Mouse (Mus musculus) neural tube, embryonic 15.5 days (tissue): ENCODE data around the gene Trappc13. TPM values are rescaled to one million over a fixed set of nuclear protein-coding genes. Genes with fewer than 3 reads are reported as not detected.

Experiments
- ATAC-seq: fragments of 200-750 bp; cut with Nextera tagmentation; 2 replicates; pipeline ENCODE4 v1.8.0; 2017; ENCODE audit warnings: mild to moderate bottlenecking, moderate TSS enrichment, moderate library complexity; ENCODE audit not compliant: low FRiP score
- H3K27ac ChIP-seq: fragments of 300-500 bp; sonication (generic); replicated peaks from 2 replicates; pipeline ENCODE4 v1.5.1; 2015; ENCODE audit warnings: mild to moderate bottlenecking, inconsistent platforms
- H3K27me3 ChIP-seq: fragments of 300-500 bp; sonication (generic); replicated peaks from 2 replicates; pipeline ENCODE4 v1.6.1; 2015; ENCODE audit warnings: inconsistent platforms
- H3K36me3 ChIP-seq: fragments of 300-500 bp; sonication (generic); 2 replicates; pipeline ENCODE4 v1.6.1; 2015; ENCODE audit warnings: inconsistent platforms
- H3K4me1 ChIP-seq: fragments of 300-500 bp; sonication (generic); 2 replicates; pipeline ENCODE4 v1.6.1; 2015; ENCODE audit warnings: inconsistent platforms
- H3K4me2 ChIP-seq: fragments of 300-500 bp; sonication (generic); 2 replicates; pipeline ENCODE4 v1.6.1; 2015; ENCODE audit warnings: inconsistent platforms, mild to moderate bottlenecking, moderate library complexity
- H3K4me3 ChIP-seq: fragments of 300-500 bp; sonication (generic); replicated peaks from 2 replicates; pipeline ENCODE4 v1.5.1; 2015; ENCODE audit warnings: mild to moderate bottlenecking, inconsistent platforms
- H3K9ac ChIP-seq: fragments of 300-500 bp; sonication (generic); replicated peaks from 2 replicates; pipeline ENCODE4 v1.6.1; 2015; ENCODE audit warnings: mild to moderate bottlenecking, inconsistent platforms
- H3K9me3 ChIP-seq: fragments of 300-500 bp; sonication (generic); replicated peaks from 2 replicates; pipeline ENCODE4 v1.6.1; 2016; ENCODE audit warnings: inconsistent platforms
- WGBS: fragments of 180-500 bp; shearing (Covaris S2); methylation state at CpG from one replicate; pipeline ENCODE4 v1.1.7; 2015; ENCODE audit warnings: mixed read lengths; 5-methylcytosine and 5-hydroxymethylcytosine counted together
- polyA plus RNA-seq: library from polyadenylated mRNA; unstranded; fragments of >200 nt; fragmentation: Nextera tagmentation; extraction: Ambion mirVana; gene quantifications from 2 replicates; pipeline ENCODE4 v1.2.1, GENCODE M21; 2015

Gene Trappc13
- polyA plus RNA-seq, 1 experiment from 2014 or later = 61.6 TPM

- no peak overlapping the region for H3K4me3 ChIP-seq
Measured at GRCm38 (mm10) chr13:104112266-104112900, 65.9 kb downstream of the Trappc13 start.

GRCm38 (mm10) chr13:104110526-104110925 is 67.7 kb downstream of the Trappc13 start:
- H3K27me3 ChIP-seq = no peaks in the 10 kb centered on the region
- peak overlapping the region; percentile 89 for H3K4me2 ChIP-seq
- WGBS = 29% methylated on average over 7 of the region's 7 CpGs
- H3K4me1 ChIP-seq = peaks cover 22% of the 10 kb centered on the region
- peaks cover 15% of the 10 kb centered on the region for H3K36me3 ChIP-seq
- peak overlapping the region; percentile 85 for H3K9ac ChIP-seq
- no peak for ATAC-seq
- H3K9me3 ChIP-seq = no peaks in the 10 kb centered on the region
- peak overlapping the region; percentile 67 for H3K4me3 ChIP-seq
- H3K27ac ChIP-seq = peak overlapping the region; percentile 88

More at GRCm38 (mm10) chr13:104112266-104112900, 65.9 kb downstream of the Trappc13 start:
- H3K27ac ChIP-seq = no peak overlapping the region
- H3K36me3 ChIP-seq = peaks cover 25% of the 10 kb centered on the region
- no peaks in the 10 kb centered on the region for H3K27me3 ChIP-seq
- H3K4me2 ChIP-seq = peak overlapping the region; percentile 24; the same call in 1 of the 2 replicates
- no peak for ATAC-seq
- H3K9ac ChIP-seq = no peak overlapping the region
- no peaks in the 10 kb centered on the region for H3K9me3 ChIP-seq
- 67% methylated on average over 12 of the region's 12 CpGs for WGBS
- H3K4me1 ChIP-seq = peaks cover 22% of the 10 kb centered on the region

DNA sequence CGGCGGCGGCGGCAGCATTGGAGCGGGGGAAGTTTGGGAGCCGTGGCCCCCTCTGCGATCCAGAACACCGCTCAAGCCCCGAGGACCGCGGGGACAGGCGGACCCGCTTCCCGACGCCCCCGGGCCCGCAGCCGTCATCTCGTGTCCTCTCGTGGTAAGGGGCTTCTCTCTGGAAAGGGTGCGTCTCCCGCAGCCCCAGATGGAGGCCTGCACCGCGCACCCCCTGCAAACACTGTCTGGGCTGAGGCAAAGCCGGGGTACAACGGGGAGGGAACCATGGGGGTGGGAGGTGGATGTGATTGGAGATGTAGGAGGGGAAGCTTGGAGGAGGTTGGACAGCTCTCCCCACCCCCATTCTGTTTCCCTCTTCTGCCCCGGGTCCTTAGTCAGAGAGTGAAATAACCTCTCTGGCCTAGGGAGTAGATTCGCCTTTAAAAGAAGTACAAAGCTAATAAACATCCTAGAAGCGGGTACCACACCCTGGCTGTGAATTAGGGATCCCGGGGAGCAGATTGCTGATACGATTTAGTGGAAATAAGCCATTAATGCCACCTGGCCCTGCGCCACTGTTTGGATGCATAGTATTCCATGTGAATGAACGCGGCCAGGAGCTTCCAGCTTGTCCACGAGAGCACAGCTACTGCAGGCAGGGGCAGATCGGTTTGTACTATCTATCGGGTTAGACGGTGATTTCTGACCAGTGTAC is 68.3 kb downstream of the Trappc13 start:
- Histone ChIP-seq H3K36me3 (peaks cover 10% of the 10 kb centered on the region), H3K4me3 (peak overlapping the region; percentile 67), H3K4me2 (peak overlapping the region; percentile 89), H3K9ac (peak overlapping the region; percentile 85), H3K4me1 (peaks cover 22% of the 10 kb centered on the region), H3K9me3 (no peaks in the 10 kb centered on the region), H3K27ac (peak overlapping the region; percentile 88), H3K27me3 (no peaks in the 10 kb centered on the region)
- under 1% methylated on average over 38 of the region's 38 CpGs for WGBS
- ATAC-seq = peak; percentile 82

- H3K36me3 ChIP-seq = peaks cover 5% of the 10 kb centered on the region
- WGBS = under 1% methylated on average over 38 of the region's 44 CpGs
- peaks cover 22% of the 10 kb centered on the region for H3K4me1 ChIP-seq
- H3K27me3 ChIP-seq = no peaks in the 10 kb centered on the region
- H3K9me3 ChIP-seq = no peaks in the 10 kb centered on the region
- peak within 1 kb of the TSS; percentile 67 for H3K4me3 ChIP-seq
- H3K27ac ChIP-seq = peak within 1 kb of the TSS; percentile 88
- ATAC-seq = peak; percentile 93
- H3K4me2 ChIP-seq = peak within 1 kb of the TSS; percentile 89
- H3K9ac ChIP-seq = peak within 1 kb of the TSS; percentile 85
Measured at GRCm38 (mm10) chr13:104109288-104109815, 68.9 kb downstream of the Trappc13 start, which contains the start of the genes Nln and Sgtb. Gene Nln (minus strand): TSS chr13:104109614. Gene Sgtb (plus strand): TSS chr13:104109741.

DNA sequence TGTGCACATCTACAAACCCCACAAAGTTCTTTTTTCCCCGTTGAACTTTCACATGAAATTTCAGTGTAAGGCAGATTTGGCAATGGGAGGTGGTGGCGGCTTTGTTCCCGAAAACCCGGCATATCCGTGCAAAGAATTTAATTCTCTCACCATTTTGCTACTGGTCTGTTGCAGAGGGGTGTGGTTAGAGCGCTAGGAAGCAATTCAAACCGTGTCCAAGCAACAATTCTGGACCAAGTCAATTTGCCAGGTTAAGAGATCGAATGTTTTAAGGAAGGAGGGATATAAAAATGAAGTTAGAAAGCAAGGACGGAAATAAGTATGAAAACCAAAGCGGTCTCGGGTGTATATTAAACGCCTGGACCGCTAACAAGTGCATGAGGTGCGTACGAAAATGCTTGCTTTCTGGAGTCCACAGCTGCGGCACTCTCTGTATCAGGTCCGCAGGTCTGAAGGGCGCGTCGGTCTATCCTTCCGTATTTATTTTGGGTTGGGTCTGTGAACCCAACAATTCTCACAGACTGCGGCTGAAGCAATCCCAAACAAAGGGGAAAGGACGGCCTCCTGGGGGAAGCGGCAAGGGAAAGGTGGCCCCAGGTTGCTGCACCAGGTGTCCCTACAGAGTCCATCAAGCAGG is 69.5 kb downstream of the Trappc13 start:
- Histone ChIP-seq H3K4me2 (peak overlapping the region; percentile 89), H3K9me3 (no peaks in the 10 kb centered on the region), H3K36me3 (peaks cover 6% of the 10 kb centered on the region; the same call in 1 of the 2 replicates), H3K27me3 (no peaks in the 10 kb centered on the region), H3K27ac (peak overlapping the region; percentile 77), H3K4me1 (peaks cover 22% of the 10 kb centered on the region), H3K9ac (peak overlapping the region; percentile 70), H3K4me3 (peak overlapping the region; percentile 67)
- 1% methylated on average over 24 of the region's 24 CpGs for WGBS
- ATAC-seq = peak; percentile 18; the same call in 1 of the 2 replicates

DNA sequence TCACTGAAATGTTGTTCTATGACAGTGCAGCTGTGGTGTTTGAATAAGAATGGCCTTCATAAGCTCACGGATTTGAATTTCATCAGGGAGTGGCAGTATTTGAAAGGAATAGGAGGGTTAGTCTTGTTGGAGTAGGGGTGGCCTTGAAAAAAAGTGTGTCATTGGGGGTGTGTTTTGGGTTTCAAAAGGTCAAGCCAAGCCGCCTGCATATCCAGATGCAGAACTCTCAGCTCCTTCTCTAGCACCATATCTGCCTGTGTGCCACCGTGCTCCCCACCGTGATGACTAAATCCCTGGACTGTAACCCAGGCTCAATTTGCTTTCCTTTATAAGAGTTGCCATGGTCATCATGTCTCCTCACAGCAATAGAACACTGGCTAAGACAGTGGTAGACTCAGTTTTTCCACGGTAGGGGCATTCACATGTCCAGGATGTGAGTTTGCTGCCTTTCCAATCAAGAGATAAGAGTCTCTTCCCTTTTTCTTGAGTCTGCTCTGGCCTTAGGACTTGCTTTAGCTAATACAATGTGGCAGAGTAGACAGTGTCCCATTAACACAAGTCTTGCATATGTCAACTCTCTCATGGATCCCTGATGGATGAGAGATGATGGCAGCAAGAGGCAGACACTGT is 76.5 kb downstream of the Trappc13 start:
- Histone ChIP-seq H3K27me3 (no peaks in the 10 kb centered on the region), H3K4me2 (no peak overlapping the region), H3K4me3 (no peak overlapping the region), H3K27ac (no peak overlapping the region), H3K9ac (no peak overlapping the region), H3K36me3 (peaks cover 6% of the 10 kb centered on the region; the same call in 1 of the 2 replicates), H3K4me1 (no peaks in the 10 kb centered on the region), H3K9me3 (no peaks in the 10 kb centered on the region)
- 90% methylated on average over 5 of the region's 5 CpGs for WGBS
- no peak for ATAC-seq

DNA sequence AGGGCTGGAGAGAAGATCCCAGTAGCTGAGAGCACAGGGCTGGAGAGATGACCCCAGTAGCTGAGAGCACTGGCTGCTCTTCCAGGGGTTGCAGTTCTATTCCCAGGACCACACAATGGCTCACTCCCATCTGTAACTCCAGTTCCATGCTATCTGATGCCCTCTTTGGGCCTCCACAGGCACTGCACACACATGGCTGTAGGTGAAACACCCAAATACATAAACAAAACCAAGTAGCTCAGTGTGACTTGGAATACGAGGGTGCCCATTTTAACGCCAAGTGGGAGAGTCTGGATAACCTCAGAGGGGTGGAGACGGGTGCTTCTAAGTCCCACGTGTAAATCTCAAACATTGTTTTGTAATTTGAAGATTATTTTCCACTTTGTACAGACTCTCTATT is 77.9 kb downstream of the Trappc13 start:
- WGBS = 92% methylated on average over 4 of the region's 4 CpGs
- no peak overlapping the region for H3K27ac ChIP-seq
- no peaks in the 10 kb centered on the region for H3K4me1 ChIP-seq
- no peak overlapping the region for H3K9ac ChIP-seq
- H3K36me3 ChIP-seq = peaks cover 6% of the 10 kb centered on the region; the same call in 1 of the 2 replicates
- no peaks in the 10 kb centered on the region for H3K9me3 ChIP-seq
- H3K4me2 ChIP-seq = no peak overlapping the region
- no peak for ATAC-seq
- no peak overlapping the region for H3K4me3 ChIP-seq
- H3K27me3 ChIP-seq = no peaks in the 10 kb centered on the region

DNA sequence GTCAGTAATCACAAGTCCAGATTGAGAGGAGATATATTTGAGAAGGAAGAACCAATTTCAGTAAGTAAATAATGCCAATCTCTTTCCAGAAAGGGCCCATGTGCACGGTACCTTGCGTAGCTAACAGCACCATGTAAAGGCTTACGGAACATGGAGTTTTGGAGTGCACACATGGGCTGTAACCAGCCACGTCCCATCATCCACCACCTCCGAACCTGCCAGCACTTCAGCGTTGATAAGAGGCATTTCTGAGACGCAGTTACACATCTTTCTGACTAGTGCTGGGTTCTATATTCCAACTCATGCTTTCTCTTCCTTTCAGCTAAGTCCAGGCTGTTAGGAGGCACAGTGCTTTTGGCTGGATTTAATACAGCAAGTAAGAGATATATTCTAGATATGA is 81.1 kb downstream of the Trappc13 start:
- no peaks in the 10 kb centered on the region for H3K36me3 ChIP-seq
- 97% methylated on average over 7 of the region's 7 CpGs for WGBS
- no peak overlapping the region for H3K4me3 ChIP-seq
- no peaks in the 10 kb centered on the region for H3K27me3 ChIP-seq
- no peaks in the 10 kb centered on the region for H3K9me3 ChIP-seq
- no peak for ATAC-seq
- H3K4me2 ChIP-seq = no peak overlapping the region
- no peak overlapping the region for H3K27ac ChIP-seq
- H3K4me1 ChIP-seq = no peaks in the 10 kb centered on the region
- H3K9ac ChIP-seq = no peak overlapping the region

GRCm38 (mm10) chr13:104095955-104096354 is 82.3 kb downstream of the Trappc13 start:
- H3K27me3 ChIP-seq = no peaks in the 10 kb centered on the region
- H3K4me2 ChIP-seq = no peak overlapping the region
- WGBS = 64% methylated on average over 7 of the region's 7 CpGs
- no peaks in the 10 kb centered on the region for H3K9me3 ChIP-seq
- H3K36me3 ChIP-seq = no peaks in the 10 kb centered on the region
- H3K4me3 ChIP-seq = no peak overlapping the region
- H3K27ac ChIP-seq = no peak overlapping the region
- no peak for ATAC-seq
- H3K9ac ChIP-seq = no peak overlapping the region
- H3K4me1 ChIP-seq = peaks cover 1% of the 10 kb centered on the region; the same call in 1 of the 2 replicates

GRCm38 (mm10) chr13:104094531-104095385 is 83.5 kb downstream of the Trappc13 start:
- Histone ChIP-seq H3K27me3 (no peaks in the 10 kb centered on the region), H3K9me3 (no peaks in the 10 kb centered on the region), H3K4me2 (no peak overlapping the region), H3K36me3 (no peaks in the 10 kb centered on the region), H3K4me3 (no peak overlapping the region), H3K4me1 (peaks cover 2% of the 10 kb centered on the region; the same call in 1 of the 2 replicates), H3K27ac (no peak overlapping the region), H3K9ac (no peak overlapping the region)
- ATAC-seq = no peak; the same call in 1 of the 2 replicates
- 82% methylated on average over 11 of the region's 11 CpGs for WGBS
